Mouse (Mus musculus) cerebellum, postnatal 14 days (tissue): Measurements from ENCODE around the gene Gm8005.
"Not testable (repeated sequence)": the region's sequence is repeated elsewhere in the genome, so short reads cannot be mapped to it uniquely, and the experiment has no call there.

Source experiments
- DNase-seq, 2 experiments: peaks; one replicate each; pipeline ENCODE4 v3.0.0; 2021; ENCODE audit warnings: mixed read lengths in 2 of 2

Gm8005 gene

GRCm38 (mm10) chr14:42439573-42439972, at the start of gene Gm8005:
Gm8005 (minus strand) TSS chr14:42439673.
- DNase-seq, result not testable (repeated sequence)

GRCm38 (mm10) chr14:42463581-42463980, 24.1 kb upstream of the Gm8005 start, which contains the start of gene Gm8011:
Gm8011 (plus strand) TSS chr14:42463881.
- DNase-seq, result not testable (repeated sequence)
